Mouse (Mus musculus): ENCODE measurements around the gene Ppp1r12b. TPM values are rescaled to one million over a fixed set of nuclear protein-coding genes. Genes with fewer than 3 reads are reported as not detected.
A peak's percentile ranks its signal among the peaks of the same experiment; 100 is the strongest.
"Not testable (repeated sequence)": the region's sequence is repeated elsewhere in the genome, so short reads cannot be mapped to it uniquely, and the experiment has no call there.

The Ppp1r12b gene
- polyA plus RNA-seq, 1 experiment = 6.1 TPM

DNA sequence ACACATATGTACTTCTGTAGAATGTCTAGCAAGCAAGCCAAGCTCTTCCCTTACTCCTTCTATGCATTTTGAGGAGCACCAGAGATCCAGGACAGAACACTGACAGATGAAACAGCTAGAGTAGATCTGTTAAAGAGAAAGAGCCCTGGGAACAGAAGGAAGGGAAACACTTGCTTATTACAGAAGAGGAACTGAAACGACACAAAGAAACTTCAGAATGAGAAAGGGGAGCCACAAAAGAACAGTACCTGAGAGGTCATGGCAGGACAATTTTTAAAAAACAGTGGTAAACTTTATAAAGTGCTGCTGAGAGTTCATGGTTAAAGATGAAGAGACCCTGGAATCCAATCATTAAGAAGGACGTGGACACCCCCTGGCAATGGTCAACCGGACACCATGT is 105.4 kb downstream of the Ppp1r12b start:
- Histone ChIP-seq H3K4me1 (ENCODE audit: control insufficient read depth, insufficient read depth, insufficient read length) (peaks cover 17% of the 10 kb centered on the region; the same call in 1 of the 2 replicates), H3K27me3 (ENCODE audit: control insufficient read depth, insufficient read depth, low read length) (no peaks in the 10 kb centered on the region), H3K27ac (ENCODE audit: insufficient read depth, low read length) (0 out of 2 replicates have a peak overlapping the region, but pooled peaks have one; percentile 23), H3K4me3 (ENCODE audit: extremely low read depth, insufficient read depth, insufficient read length) (no peak overlapping the region), H3K36me3 (ENCODE audit: control insufficient read depth, insufficient read depth, low read length) (no peaks in the 10 kb centered on the region)
- TF ChIP-seq POLR2A (IDR thresholded peaks at IDR 0.05; ENCODE audit: low read depth, low read length) (no peak), CTCF (IDR thresholded peaks at IDR 0.05; ENCODE audit: extremely low read depth, insufficient read depth, insufficient read length, insufficient replicate concordance) (no peak)
- WGBS = 62% methylated on average over 3 of the region's 3 CpGs
- no peak for DNase-seq (ENCODE audit: low read depth in 1 of 2, low spot score in 2 of 2)

DNA sequence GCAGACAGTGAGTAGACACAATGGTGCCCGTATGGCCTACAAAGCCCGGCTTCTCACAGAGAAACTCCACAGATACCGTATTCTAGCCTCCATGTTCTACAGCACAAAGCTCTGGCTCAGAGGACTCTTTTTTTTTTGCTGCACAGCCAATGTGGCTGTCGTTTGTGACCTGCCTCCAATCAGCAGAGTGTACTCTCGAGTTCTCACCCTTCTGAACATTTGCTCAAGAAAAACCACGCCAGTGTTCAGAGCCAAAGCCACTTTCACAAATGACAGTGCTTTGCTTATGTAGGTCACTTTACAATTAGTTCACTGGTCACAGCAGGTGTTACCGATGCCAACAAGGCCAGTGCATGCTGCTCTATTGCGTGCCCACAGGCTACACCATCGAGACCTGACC is 107.9 kb downstream of the Ppp1r12b start:
- no peak overlapping the region for H3K4me3 ChIP-seq (ENCODE audit: extremely low read depth, insufficient read depth, insufficient read length)
- no peak overlapping the region for H3K27ac ChIP-seq (ENCODE audit: insufficient read depth, low read length)
- DNase-seq (ENCODE audit: low read depth in 1 of 2, low spot score in 2 of 2) = no peak
- no peak for TF ChIP-seq POLR2A (IDR thresholded peaks at IDR 0.05; ENCODE audit: low read depth, low read length)
- TF ChIP-seq CTCF (IDR thresholded peaks at IDR 0.05; ENCODE audit: extremely low read depth, insufficient read depth, insufficient read length, insufficient replicate concordance) = no peak
- WGBS = 94% methylated on average over 9 of the region's 9 CpGs
- no peaks in the 10 kb centered on the region for H3K36me3 ChIP-seq (ENCODE audit: control insufficient read depth, insufficient read depth, low read length)
- no peaks in the 10 kb centered on the region for H3K27me3 ChIP-seq (ENCODE audit: control insufficient read depth, insufficient read depth, low read length)
- H3K4me1 ChIP-seq (ENCODE audit: control insufficient read depth, insufficient read depth, insufficient read length) = peaks cover 14% of the 10 kb centered on the region; the same call in 1 of the 2 replicates

DNA sequence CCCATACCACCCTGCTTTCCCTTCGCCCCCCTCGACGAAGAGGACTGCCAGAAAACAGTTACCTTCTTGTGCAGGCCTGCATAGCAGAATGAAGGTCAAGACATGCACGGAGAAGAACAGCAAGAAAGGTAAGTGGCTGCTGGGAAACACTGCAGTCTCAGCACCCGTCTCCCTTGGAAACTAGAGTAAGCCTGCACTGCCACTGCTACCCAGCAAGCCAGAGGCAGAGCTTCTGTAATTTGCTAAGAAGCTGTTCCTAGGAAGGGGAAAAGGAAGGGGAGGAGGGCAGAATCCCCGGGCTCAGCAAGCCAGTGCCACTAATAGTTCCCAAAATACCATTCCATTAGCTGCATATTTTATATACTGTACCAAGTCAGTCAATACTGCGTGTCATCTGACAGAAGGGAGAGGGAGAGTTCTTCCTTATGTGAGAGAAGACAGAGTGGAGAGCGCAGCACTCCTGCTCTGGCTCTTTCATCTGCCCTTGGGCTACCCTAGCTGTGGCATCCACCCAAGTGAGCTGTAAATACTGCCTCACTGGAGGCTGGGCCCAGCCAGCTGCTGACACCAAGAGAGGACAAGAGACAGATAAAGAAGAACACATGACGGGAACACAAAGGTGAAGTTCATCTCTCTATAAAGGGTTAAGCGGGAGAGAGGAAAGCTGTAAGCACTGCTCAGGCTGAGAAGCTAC is 109.3 kb downstream of the Ppp1r12b start:
- 89% methylated on average over 10 of the region's 10 CpGs for WGBS
- no peaks in the 10 kb centered on the region for H3K27me3 ChIP-seq (ENCODE audit: control insufficient read depth, insufficient read depth, low read length)
- no peak for DNase-seq (ENCODE audit: low read depth in 1 of 2, low spot score in 2 of 2)

DNA sequence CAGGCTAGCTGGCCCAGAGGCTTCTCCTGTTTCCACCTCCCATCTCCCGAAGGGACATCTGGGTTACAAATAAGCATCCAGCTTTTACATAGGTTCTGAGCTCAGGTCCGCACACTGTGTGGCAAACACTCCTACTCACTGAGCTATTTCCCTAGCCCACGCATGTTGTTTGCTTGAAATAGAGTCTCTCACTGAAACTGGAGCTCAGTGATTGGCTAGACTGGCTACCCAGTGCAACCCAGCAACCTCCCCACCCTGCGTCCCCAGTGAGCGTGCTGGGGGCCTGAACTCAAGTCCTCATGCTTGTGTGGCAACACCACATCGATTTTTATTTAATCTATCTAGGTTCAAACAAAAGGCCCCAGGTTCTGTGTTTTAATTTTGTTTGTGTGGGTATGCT is 112.4 kb downstream of the Ppp1r12b start:
- Histone ChIP-seq H3K27ac (ENCODE audit: insufficient read depth, low read length) (no peak overlapping the region), H3K4me3 (ENCODE audit: extremely low read depth, insufficient read depth, insufficient read length) (no peak overlapping the region), H3K36me3 (ENCODE audit: control insufficient read depth, insufficient read depth, low read length) (0 out of 2 replicates have a peak, but pooled peaks cover 1% of the 10 kb centered on the region), H3K27me3 (ENCODE audit: control insufficient read depth, insufficient read depth, low read length) (no peaks in the 10 kb centered on the region), H3K4me1 (ENCODE audit: control insufficient read depth, insufficient read depth, insufficient read length) (no peaks in the 10 kb centered on the region)
- no peak for DNase-seq (ENCODE audit: low read depth in 1 of 2, low spot score in 2 of 2)
- TF ChIP-seq POLR2A (IDR thresholded peaks at IDR 0.05; ENCODE audit: low read depth, low read length) = no peak
- WGBS = 96% methylated on average over 6 of the region's 6 CpGs

More for the DNA sequence above, 109.3 kb downstream of the Ppp1r12b start:
- Histone ChIP-seq H3K36me3 (ENCODE audit: control insufficient read depth, insufficient read depth, low read length) (0 out of 2 replicates have a peak, but pooled peaks cover 1% of the 10 kb centered on the region), H3K4me3 (ENCODE audit: extremely low read depth, insufficient read depth, insufficient read length) (no peak overlapping the region), H3K4me1 (ENCODE audit: control insufficient read depth, insufficient read depth, insufficient read length) (peaks cover 10% of the 10 kb centered on the region; the same call in 1 of the 2 replicates), H3K27ac (ENCODE audit: insufficient read depth, low read length) (no peak overlapping the region)
- TF ChIP-seq CTCF (IDR thresholded peaks at IDR 0.05; ENCODE audit: extremely low read depth, insufficient read depth, insufficient read length, insufficient replicate concordance) (no peak), POLR2A (IDR thresholded peaks at IDR 0.05; ENCODE audit: low read depth, low read length) (no peak)

DNA sequence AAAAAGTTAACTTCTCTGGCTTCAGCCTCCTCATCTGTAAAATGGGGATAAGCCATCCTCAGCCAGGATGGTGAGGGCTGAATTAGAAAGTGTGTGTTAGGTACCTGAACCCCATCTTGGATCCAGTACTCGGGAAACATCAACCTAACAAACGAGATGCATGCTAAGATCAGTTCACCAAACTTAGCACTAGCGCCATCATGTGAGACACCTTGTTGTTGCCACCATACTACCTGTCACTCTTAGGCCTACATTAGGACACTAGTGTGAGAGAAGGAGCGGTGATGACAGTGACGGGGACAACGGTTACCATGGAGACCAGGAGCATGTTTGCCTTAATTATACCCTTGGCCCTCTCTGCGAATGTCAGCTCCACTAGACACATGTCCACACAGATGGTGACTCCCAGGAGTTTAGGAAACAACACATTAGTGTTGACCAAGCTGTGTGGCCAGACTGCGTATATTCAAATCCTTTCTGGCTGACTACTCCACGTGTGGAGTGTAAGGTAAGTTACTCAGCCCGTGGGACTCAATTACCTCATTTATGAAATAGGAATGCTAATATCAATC is 118.7 kb downstream of the Ppp1r12b start:
- WGBS = 91% methylated on average over 10 of the region's 10 CpGs
- Histone ChIP-seq H3K36me3 (ENCODE audit: control insufficient read depth, insufficient read depth, low read length) (peaks cover 18% of the 10 kb centered on the region), H3K4me1 (ENCODE audit: control insufficient read depth, insufficient read depth, insufficient read length) (no peaks in the 10 kb centered on the region), H3K4me3 (ENCODE audit: extremely low read depth, insufficient read depth, insufficient read length) (no peak overlapping the region), H3K27me3 (ENCODE audit: control insufficient read depth, insufficient read depth, low read length) (no peaks in the 10 kb centered on the region), H3K27ac (ENCODE audit: insufficient read depth, low read length) (no peak overlapping the region)
- TF ChIP-seq POLR2A (IDR thresholded peaks at IDR 0.05; ENCODE audit: low read depth, low read length) (no peak), CTCF (IDR thresholded peaks at IDR 0.05; ENCODE audit: extremely low read depth, insufficient read depth, insufficient read length, insufficient replicate concordance) (no peak)
- DNase-seq (ENCODE audit: low read depth in 1 of 2, low spot score in 2 of 2) = no peak

DNA sequence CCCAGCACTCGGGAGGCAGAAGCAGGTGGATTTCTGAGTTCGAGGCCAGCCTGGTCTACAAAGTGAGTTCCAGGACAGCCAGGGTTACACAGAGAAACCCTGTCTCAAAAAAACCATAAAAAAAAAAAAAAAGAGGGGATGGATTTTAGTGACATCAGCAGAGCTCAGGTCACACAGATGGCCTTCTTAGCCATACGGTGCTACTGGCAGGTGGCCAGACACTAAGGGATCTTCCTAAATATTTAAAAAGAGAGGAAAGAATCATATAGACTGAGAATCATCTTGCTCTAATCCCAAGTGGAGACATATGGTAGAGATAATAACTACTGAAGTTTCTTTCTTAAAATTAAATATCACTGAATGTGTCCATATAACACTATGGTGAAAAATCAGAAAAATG is 124.9 kb downstream of the Ppp1r12b start:
- DNase-seq (ENCODE audit: low read depth in 1 of 2, low spot score in 2 of 2); H3K27ac ChIP-seq (ENCODE audit: insufficient read depth, low read length); H3K27me3 ChIP-seq (ENCODE audit: control insufficient read depth, insufficient read depth, low read length); H3K4me3 ChIP-seq (ENCODE audit: extremely low read depth, insufficient read depth, insufficient read length); H3K4me1 ChIP-seq (ENCODE audit: control insufficient read depth, insufficient read depth, insufficient read length): not testable (repeated sequence)
- peaks cover 12% of the 10 kb centered on the region for H3K36me3 ChIP-seq (ENCODE audit: control insufficient read depth, insufficient read depth, low read length)
- WGBS = 87% methylated on average over 3 of the region's 3 CpGs

DNA sequence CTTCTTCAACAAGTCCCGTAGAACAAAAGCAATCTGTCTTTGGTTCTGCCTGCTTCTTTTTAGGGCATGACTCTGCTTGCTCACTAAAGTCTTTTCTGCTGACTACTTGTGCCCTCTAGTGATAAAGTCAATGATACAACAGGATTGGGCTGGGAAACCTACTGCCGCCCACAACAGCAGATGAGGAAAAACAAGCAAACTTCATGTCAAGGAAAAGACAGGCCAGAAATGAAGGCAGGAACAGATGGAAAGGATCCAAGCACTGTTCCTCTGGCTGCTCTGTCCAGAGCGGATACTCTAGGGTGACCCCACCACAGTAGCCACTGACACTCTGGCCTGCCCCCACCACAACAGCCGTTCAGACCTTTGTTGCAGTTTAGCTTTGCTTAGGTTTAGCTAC is 126.1 kb downstream of the Ppp1r12b start:
- no peaks in the 10 kb centered on the region for H3K27me3 ChIP-seq (ENCODE audit: control insufficient read depth, insufficient read depth, low read length)
- H3K27ac ChIP-seq (ENCODE audit: insufficient read depth, low read length) = no peak overlapping the region
- DNase-seq (ENCODE audit: low read depth in 1 of 2, low spot score in 2 of 2) = no peak
- H3K36me3 ChIP-seq (ENCODE audit: control insufficient read depth, insufficient read depth, low read length) = peaks cover 4% of the 10 kb centered on the region
- 84% methylated on average over 4 of the region's 4 CpGs for WGBS
- TF ChIP-seq CTCF (IDR thresholded peaks at IDR 0.05; ENCODE audit: extremely low read depth, insufficient read depth, insufficient read length, insufficient replicate concordance) (no peak), POLR2A (IDR thresholded peaks at IDR 0.05; ENCODE audit: low read depth, low read length) (no peak)
- no peaks in the 10 kb centered on the region for H3K4me1 ChIP-seq (ENCODE audit: control insufficient read depth, insufficient read depth, insufficient read length)
- H3K4me3 ChIP-seq (ENCODE audit: extremely low read depth, insufficient read depth, insufficient read length) = no peak overlapping the region

Data from spleen, adult 2 months (tissue).